Mouse (Mus musculus): Measurements from ENCODE around the gene Gosr2. TPM values are rescaled to one million over a fixed set of nuclear protein-coding genes. Genes with fewer than 3 reads are reported as not detected.

The Gosr2 gene
- polyA plus RNA-seq, 2 experiments, result 27.6 to 39.1 TPM

DNA sequence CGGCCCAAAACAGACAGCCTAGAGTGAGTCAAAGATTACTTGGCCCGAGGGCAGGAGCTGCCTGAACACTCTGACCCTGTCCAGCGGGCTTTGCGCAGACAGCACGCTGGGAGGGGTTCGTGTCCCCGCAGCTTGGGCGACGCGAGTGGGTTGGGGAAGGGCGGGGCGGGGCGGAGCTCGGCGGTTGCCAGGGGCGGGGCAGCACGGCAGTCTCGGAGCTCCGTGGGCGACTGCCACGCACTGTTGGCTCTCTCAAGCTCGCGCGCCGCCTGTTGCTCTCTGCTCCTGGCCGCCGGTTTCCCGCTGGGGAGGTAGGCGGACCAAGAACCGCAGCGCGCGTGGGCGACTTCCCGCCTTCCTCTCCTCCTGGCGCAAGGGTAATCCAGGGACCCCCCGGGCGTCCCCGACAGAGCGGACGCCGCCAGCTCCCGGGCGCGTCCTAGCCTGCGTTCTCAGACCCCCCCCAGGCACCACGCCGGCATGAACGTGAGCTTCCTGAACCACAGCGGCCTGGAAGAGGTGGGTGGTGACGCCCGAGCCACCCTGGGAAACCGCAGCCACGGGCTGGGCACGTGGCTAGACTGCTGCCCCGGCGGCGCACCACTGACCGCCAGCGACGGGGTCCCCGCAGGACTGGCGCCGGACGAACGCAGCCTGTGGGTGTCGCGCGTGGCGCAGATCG lies 48.3 kb downstream of the Gosr2 start, which contains the start of gene Rprml:
TSS of gene Rprml (plus strand) at position 270 of the 682 bp plus-strand sequence.
- Histone ChIP-seq H3K9ac (replicated peaks) (no peak within 1 kb of the TSS), H3K4me2 (ENCODE audit: low read depth) (peak within 1 kb of the TSS; percentile 11; the same call in 1 of the 2 replicates), H3K27ac (no peak within 1 kb of the TSS), H3K4me3 (ENCODE audit: insufficient read depth in 1 of 2, low read depth in 2 of 2, low read length in 2 of 2) (no peak within 1 kb of the TSS), H3K36me3 (replicated peaks; ENCODE audit: control insufficient read depth, insufficient read depth, low read depth) (no peaks in the 10 kb centered on the region), H3K27me3 (ENCODE audit: control insufficient read depth, insufficient read depth, low read length) (peaks cover 42% of the 10 kb centered on the region), H3K4me1 (replicated peaks; ENCODE audit: control insufficient read depth in 2 of 2, insufficient read depth in 2 of 2, low read length in 1 of 2) (no peaks in the 10 kb centered on the region), H3K9me3 (ENCODE audit: control insufficient read depth, low read length) (no peaks in the 10 kb centered on the region)
- TF ChIP-seq EP300 (IDR thresholded peaks at IDR 0.05; ENCODE audit: low read depth) (no peak), CTCF (IDR thresholded peaks at IDR 0.05; ENCODE audit: low read depth) (no peak)
- ATAC-seq (ENCODE audit: insufficient read depth) (no peak), DNase-seq (ENCODE audit: low read depth in 3 of 3, low spot score in 3 of 3) (no peak)
- WGBS (ENCODE audit: insufficient replicate concordance), result 2% methylated on average over 66 of the region's 71 CpGs

DNA sequence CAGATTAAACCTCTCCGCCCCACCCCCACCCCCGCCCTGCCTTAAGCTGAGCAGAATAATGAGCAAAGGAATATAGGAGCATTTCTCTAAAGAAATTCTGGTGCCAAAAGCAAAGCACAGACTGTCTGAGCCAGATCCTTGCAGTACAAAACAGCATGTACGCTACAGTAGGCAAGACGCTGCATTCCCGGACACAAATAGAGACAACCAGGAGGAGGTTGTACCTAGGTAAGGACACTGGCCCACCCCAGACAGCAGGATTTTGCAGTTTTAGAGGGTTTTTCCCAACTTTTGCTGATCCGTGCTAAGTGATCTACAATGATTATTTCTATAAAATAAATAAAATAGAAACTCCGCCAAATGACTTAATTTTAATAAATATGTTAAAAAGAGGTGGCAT lies 49.0 kb downstream of the Gosr2 start:
- no peak for TF ChIP-seq EP300 (IDR thresholded peaks at IDR 0.05; ENCODE audit: low read depth)
- TF ChIP-seq CTCF (IDR thresholded peaks at IDR 0.05; ENCODE audit: low read depth), result no peak
- H3K4me2 ChIP-seq (ENCODE audit: low read depth), result no peak overlapping the region
- no peak overlapping the region for H3K4me3 ChIP-seq (ENCODE audit: insufficient read depth in 1 of 2, low read depth in 2 of 2, low read length in 2 of 2)
- H3K27me3 ChIP-seq (ENCODE audit: control insufficient read depth, insufficient read depth, low read length), result peaks cover 42% of the 10 kb centered on the region
- DNase-seq (ENCODE audit: low read depth in 3 of 3, low spot score in 3 of 3) (no peak), ATAC-seq (ENCODE audit: insufficient read depth) (no peak)
- H3K27ac ChIP-seq, result no peak overlapping the region
- no peaks in the 10 kb centered on the region for H3K36me3 ChIP-seq (replicated peaks; ENCODE audit: control insufficient read depth, insufficient read depth, low read depth)
- WGBS (ENCODE audit: insufficient replicate concordance), result 29% methylated on average over 7 of the region's 7 CpGs
- no peak overlapping the region for H3K9ac ChIP-seq (replicated peaks)
- H3K4me1 ChIP-seq (replicated peaks; ENCODE audit: control insufficient read depth in 2 of 2, insufficient read depth in 2 of 2, low read length in 1 of 2), result no peaks in the 10 kb centered on the region
- H3K9me3 ChIP-seq (ENCODE audit: control insufficient read depth, low read length), result no peaks in the 10 kb centered on the region

DNA sequence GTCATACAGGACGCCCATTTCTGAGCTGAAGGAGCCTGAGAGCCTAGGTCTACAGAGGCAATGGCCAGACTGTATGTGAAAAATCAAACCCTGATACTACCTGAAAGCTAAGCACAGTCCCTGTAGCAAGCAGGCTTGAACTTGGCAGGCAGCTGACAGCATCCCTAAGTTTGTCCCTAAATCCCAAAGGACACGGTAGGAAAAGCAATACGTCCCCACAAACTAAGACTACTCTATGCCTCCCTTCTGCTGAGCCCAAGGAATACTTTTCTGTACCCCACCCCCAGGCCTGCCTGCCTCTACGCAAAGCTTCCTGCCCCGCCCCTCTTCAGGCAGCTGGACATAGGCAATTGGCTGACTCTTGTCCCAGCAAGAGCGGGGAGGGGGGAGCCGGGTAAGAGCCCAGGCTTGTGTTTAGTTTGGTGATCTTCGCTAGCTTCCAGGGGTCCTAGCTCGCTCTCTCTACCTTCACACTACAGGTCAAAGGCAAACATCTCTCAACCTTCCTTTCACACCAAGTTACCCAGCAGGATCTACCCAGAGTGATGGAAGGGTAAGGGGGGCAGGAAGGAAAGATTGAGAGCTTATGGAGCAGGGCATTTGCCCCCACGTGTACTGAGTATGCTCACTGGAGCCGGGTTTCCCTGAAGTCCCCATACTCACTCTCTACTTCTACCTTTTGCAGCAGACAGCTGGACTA lies 49.6 kb downstream of the Gosr2 start:
- no peaks in the 10 kb centered on the region for H3K9me3 ChIP-seq (ENCODE audit: control insufficient read depth, low read length)
- TF ChIP-seq EP300 (IDR thresholded peaks at IDR 0.05; ENCODE audit: low read depth), result no peak
- no peak for TF ChIP-seq CTCF (IDR thresholded peaks at IDR 0.05; ENCODE audit: low read depth)
- H3K4me1 ChIP-seq (replicated peaks; ENCODE audit: control insufficient read depth in 2 of 2, insufficient read depth in 2 of 2, low read length in 1 of 2), result no peaks in the 10 kb centered on the region
- no peak overlapping the region for H3K4me3 ChIP-seq (ENCODE audit: insufficient read depth in 1 of 2, low read depth in 2 of 2, low read length in 2 of 2)
- DNase-seq (ENCODE audit: low read depth in 3 of 3, low spot score in 3 of 3) (no peak), ATAC-seq (ENCODE audit: insufficient read depth) (no peak)
- WGBS (ENCODE audit: insufficient replicate concordance), result 5% methylated on average over 11 of the region's 11 CpGs
- H3K9ac ChIP-seq (replicated peaks), result no peak overlapping the region
- no peak overlapping the region for H3K27ac ChIP-seq
- H3K4me2 ChIP-seq (ENCODE audit: low read depth), result no peak overlapping the region
- no peaks in the 10 kb centered on the region for H3K36me3 ChIP-seq (replicated peaks; ENCODE audit: control insufficient read depth, insufficient read depth, low read depth)
- H3K27me3 ChIP-seq (ENCODE audit: control insufficient read depth, insufficient read depth, low read length), result peaks cover 42% of the 10 kb centered on the region

DNA sequence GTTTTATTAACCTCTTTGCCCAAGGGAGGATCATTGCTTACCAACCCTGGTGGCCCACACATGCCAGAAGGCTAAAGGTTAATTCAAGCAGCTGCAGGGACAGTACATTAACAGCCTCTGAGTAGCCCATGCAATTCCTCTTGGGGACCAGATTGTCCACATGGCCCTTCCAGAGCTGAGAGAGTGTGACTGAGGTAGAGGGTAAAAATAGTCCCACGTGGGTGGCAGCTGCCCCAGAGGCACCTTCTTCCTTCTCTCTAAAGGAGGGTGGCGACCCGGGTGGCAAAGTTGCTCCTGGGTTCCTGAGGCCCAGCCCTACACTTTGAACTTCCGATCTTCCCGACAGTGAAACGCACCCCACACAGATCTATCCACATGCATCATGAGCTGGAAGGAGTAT lies 51.4 kb downstream of the Gosr2 start:
- TF ChIP-seq EP300 (IDR thresholded peaks at IDR 0.05; ENCODE audit: low read depth) (no peak), CTCF (IDR thresholded peaks at IDR 0.05; ENCODE audit: low read depth) (no peak)
- H3K4me1 ChIP-seq (replicated peaks; ENCODE audit: control insufficient read depth in 2 of 2, insufficient read depth in 2 of 2, low read length in 1 of 2), result no peaks in the 10 kb centered on the region
- no peak for ATAC-seq (ENCODE audit: insufficient read depth)
- no peak overlapping the region for H3K4me3 ChIP-seq (ENCODE audit: insufficient read depth in 1 of 2, low read depth in 2 of 2, low read length in 2 of 2)
- H3K36me3 ChIP-seq (replicated peaks; ENCODE audit: control insufficient read depth, insufficient read depth, low read depth), result no peaks in the 10 kb centered on the region
- WGBS (ENCODE audit: insufficient replicate concordance), result 60% methylated on average over 6 of the region's 6 CpGs
- peaks cover 36% of the 10 kb centered on the region for H3K27me3 ChIP-seq (ENCODE audit: control insufficient read depth, insufficient read depth, low read length)
- H3K9ac ChIP-seq (replicated peaks), result no peak overlapping the region
- no peak overlapping the region for H3K27ac ChIP-seq
- no peak overlapping the region for H3K4me2 ChIP-seq (ENCODE audit: low read depth)
- H3K9me3 ChIP-seq (ENCODE audit: control insufficient read depth, low read length), result no peaks in the 10 kb centered on the region
- no peak for DNase-seq (ENCODE audit: low read depth in 3 of 3, low spot score in 3 of 3)

DNA sequence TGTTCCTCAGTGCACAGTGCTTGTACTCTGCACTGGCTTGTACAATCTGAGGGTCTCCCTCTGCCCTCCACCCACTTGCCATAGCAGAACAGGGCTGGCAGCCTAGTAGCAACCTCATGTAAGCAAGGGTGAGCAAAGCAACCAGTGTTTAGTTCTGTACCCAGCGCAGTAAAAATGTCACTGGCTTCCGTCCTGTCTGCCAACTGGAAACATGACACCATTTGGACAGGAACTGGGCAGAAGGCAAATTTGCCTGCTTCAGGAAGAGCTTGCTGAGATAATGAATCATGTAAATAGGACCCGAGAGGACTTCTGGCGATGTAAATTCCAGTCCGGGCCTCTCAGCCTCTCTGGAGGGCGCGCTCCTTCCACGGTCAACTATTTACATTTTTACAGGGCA lies 52.0 kb downstream of the Gosr2 start:
- TF ChIP-seq CTCF (IDR thresholded peaks at IDR 0.05; ENCODE audit: low read depth) (no peak), EP300 (IDR thresholded peaks at IDR 0.05; ENCODE audit: low read depth) (no peak)
- Histone ChIP-seq H3K4me2 (ENCODE audit: low read depth) (no peak overlapping the region), H3K27ac (no peak overlapping the region), H3K4me3 (ENCODE audit: insufficient read depth in 1 of 2, low read depth in 2 of 2, low read length in 2 of 2) (no peak overlapping the region), H3K9ac (replicated peaks) (no peak overlapping the region), H3K9me3 (ENCODE audit: control insufficient read depth, low read length) (no peaks in the 10 kb centered on the region), H3K36me3 (replicated peaks; ENCODE audit: control insufficient read depth, insufficient read depth, low read depth) (no peaks in the 10 kb centered on the region), H3K27me3 (ENCODE audit: control insufficient read depth, insufficient read depth, low read length) (peaks cover 30% of the 10 kb centered on the region), H3K4me1 (replicated peaks; ENCODE audit: control insufficient read depth in 2 of 2, insufficient read depth in 2 of 2, low read length in 1 of 2) (no peaks in the 10 kb centered on the region)
- DNase-seq (ENCODE audit: low read depth in 3 of 3, low spot score in 3 of 3) (no peak), ATAC-seq (ENCODE audit: insufficient read depth) (no peak)
- WGBS (ENCODE audit: insufficient replicate concordance), result 51% methylated on average over 8 of the region's 8 CpGs

Measured in liver, embryonic 14.5 days (tissue).